Mouse (Mus musculus): ENCODE data around the gene Itm2c. TPM values are rescaled to one million over a fixed set of nuclear protein-coding genes. Genes with fewer than 3 reads are reported as not detected.

Itm2c gene
- polyA plus RNA-seq, 1 experiment: 51.2 TPM

DNA sequence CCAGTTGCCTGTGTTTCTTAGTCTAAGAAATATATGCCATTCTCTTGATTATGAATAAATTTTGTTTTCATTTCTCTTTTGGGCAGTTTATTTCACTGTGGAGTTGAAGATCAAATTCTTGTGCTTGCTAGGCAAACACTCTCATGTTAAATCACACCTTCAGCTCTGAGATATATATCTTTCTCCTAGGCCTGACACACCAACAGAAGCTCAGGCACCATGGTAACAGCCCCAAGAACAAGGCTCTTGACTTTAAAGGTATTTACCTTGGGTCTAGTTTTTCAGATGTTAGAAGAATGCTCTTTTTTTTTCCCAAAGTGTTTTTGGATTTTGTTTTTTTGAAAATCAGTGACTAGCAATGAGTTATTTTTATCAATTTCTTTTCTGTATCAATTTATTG, 21.8 kb downstream of the Itm2c start:
- no peak overlapping the region for H3K9ac ChIP-seq (ENCODE audit: low read depth, poor library complexity, severe bottlenecking)
- H3K27me3 ChIP-seq (ENCODE audit: control insufficient read depth, insufficient read depth, low read length, poor library complexity, severe bottlenecking): no peaks in the 10 kb centered on the region
- H3K4me3 ChIP-seq (ENCODE audit: low read depth, low read length): no peak overlapping the region
- H3K36me3 ChIP-seq (ENCODE audit: control insufficient read depth, insufficient read depth, low read length, poor library complexity, severe bottlenecking): no peaks in the 10 kb centered on the region
- no peaks in the 10 kb centered on the region for H3K4me1 ChIP-seq (ENCODE audit: control insufficient read depth, insufficient read depth, low read length)
- 0 out of 2 replicates have a peak, but pooled peaks cover 2% of the 10 kb centered on the region for H3K9me3 ChIP-seq (replicated peaks; ENCODE audit: control insufficient read depth, insufficient read depth, low read length, poor library complexity, severe bottlenecking)
- no peak for TF ChIP-seq CTCF (IDR thresholded peaks at IDR 0.05; ENCODE audit: low read depth, low read length)
- no peak for TF ChIP-seq EP300 (IDR thresholded peaks at IDR 0.05; ENCODE audit: insufficient read depth, low read depth, low read length)
- no peak overlapping the region for H3K27ac ChIP-seq (ENCODE audit: insufficient read depth, low read length)

DNA sequence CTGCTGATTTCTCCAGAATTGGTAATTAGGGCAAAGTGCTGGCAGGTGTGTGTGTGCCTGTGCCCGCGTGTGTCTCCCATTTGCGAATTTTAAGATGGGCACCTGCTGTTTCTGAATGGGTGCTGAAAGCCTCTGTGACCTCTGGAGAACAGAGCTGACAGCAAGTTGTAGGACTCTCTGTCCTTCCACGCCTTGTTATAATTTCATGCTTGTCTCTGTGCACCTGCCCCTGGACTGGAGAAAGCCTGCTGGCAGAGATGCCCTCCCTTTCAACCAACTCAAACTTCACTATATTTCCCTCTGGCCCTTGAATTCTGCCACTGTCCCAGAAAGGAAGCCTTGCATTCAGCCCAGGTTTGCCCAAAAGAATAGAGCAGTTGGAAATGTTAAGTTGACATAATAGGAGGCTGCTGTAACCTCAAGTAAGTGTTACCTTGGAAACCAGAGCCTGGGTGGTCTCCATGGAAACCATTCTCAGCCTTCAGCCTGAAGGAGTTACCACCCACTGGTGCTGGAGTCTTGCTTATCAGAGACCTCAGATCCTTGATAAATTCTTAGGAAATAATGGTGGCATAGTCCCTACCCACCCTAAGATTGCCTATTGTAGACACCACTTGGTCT, 22.9 kb downstream of the Itm2c start:
- no peaks in the 10 kb centered on the region for H3K4me1 ChIP-seq (ENCODE audit: control insufficient read depth, insufficient read depth, low read length)
- H3K4me3 ChIP-seq (ENCODE audit: low read depth, low read length): no peak overlapping the region
- TF ChIP-seq POLR2A (IDR thresholded peaks at IDR 0.05; ENCODE audit: insufficient read depth, low read length) (no peak), EP300 (IDR thresholded peaks at IDR 0.05; ENCODE audit: insufficient read depth, low read depth, low read length) (no peak), CTCF (IDR thresholded peaks at IDR 0.05; ENCODE audit: low read depth, low read length) (no peak)
- H3K36me3 ChIP-seq (ENCODE audit: control insufficient read depth, insufficient read depth, low read length, poor library complexity, severe bottlenecking): no peaks in the 10 kb centered on the region
- H3K27me3 ChIP-seq (ENCODE audit: control insufficient read depth, insufficient read depth, low read length, poor library complexity, severe bottlenecking): no peaks in the 10 kb centered on the region
- H3K9ac ChIP-seq (ENCODE audit: low read depth, poor library complexity, severe bottlenecking): no peak overlapping the region
- no peak overlapping the region for H3K27ac ChIP-seq (ENCODE audit: insufficient read depth, low read length)
- 0 out of 2 replicates have a peak, but pooled peaks cover 2% of the 10 kb centered on the region for H3K9me3 ChIP-seq (replicated peaks; ENCODE audit: control insufficient read depth, insufficient read depth, low read length, poor library complexity, severe bottlenecking)

GRCm38 (mm10) chr1:85919621-85920020, 25.5 kb downstream of the Itm2c start:
- H3K36me3 ChIP-seq (ENCODE audit: control insufficient read depth, insufficient read depth, low read length, poor library complexity, severe bottlenecking): no peaks in the 10 kb centered on the region
- no peaks in the 10 kb centered on the region for H3K27me3 ChIP-seq (ENCODE audit: control insufficient read depth, insufficient read depth, low read length, poor library complexity, severe bottlenecking)
- H3K9ac ChIP-seq (ENCODE audit: low read depth, poor library complexity, severe bottlenecking): no peak overlapping the region
- TF ChIP-seq POLR2A (IDR thresholded peaks at IDR 0.05; ENCODE audit: insufficient read depth, low read length) (no peak), EP300 (IDR thresholded peaks at IDR 0.05; ENCODE audit: insufficient read depth, low read depth, low read length) (no peak), CTCF (IDR thresholded peaks at IDR 0.05; ENCODE audit: low read depth, low read length) (no peak)
- no peak overlapping the region for H3K27ac ChIP-seq (ENCODE audit: insufficient read depth, low read length)
- H3K4me1 ChIP-seq (ENCODE audit: control insufficient read depth, insufficient read depth, low read length): no peaks in the 10 kb centered on the region
- H3K4me3 ChIP-seq (ENCODE audit: low read depth, low read length): no peak overlapping the region
- 0 out of 2 replicates have a peak, but pooled peaks cover 2% of the 10 kb centered on the region for H3K9me3 ChIP-seq (replicated peaks; ENCODE audit: control insufficient read depth, insufficient read depth, low read length, poor library complexity, severe bottlenecking)

GRCm38 (mm10) chr1:85921725-85922124, 27.6 kb downstream of the Itm2c start:
- TF ChIP-seq POLR2A (IDR thresholded peaks at IDR 0.05; ENCODE audit: insufficient read depth, low read length): no peak
- TF ChIP-seq CTCF (IDR thresholded peaks at IDR 0.05; ENCODE audit: low read depth, low read length): no peak
- no peak for TF ChIP-seq EP300 (IDR thresholded peaks at IDR 0.05; ENCODE audit: insufficient read depth, low read depth, low read length)
- Histone ChIP-seq H3K4me1 (ENCODE audit: control insufficient read depth, insufficient read depth, low read length) (no peaks in the 10 kb centered on the region), H3K4me3 (ENCODE audit: low read depth, low read length) (no peak overlapping the region), H3K36me3 (ENCODE audit: control insufficient read depth, insufficient read depth, low read length, poor library complexity, severe bottlenecking) (no peaks in the 10 kb centered on the region), H3K9ac (ENCODE audit: low read depth, poor library complexity, severe bottlenecking) (no peak overlapping the region), H3K27ac (ENCODE audit: insufficient read depth, low read length) (no peak overlapping the region), H3K9me3 (replicated peaks; ENCODE audit: control insufficient read depth, insufficient read depth, low read length, poor library complexity, severe bottlenecking) (0 out of 2 replicates have a peak, but pooled peaks cover 2% of the 10 kb centered on the region), H3K27me3 (ENCODE audit: control insufficient read depth, insufficient read depth, low read length, poor library complexity, severe bottlenecking) (no peaks in the 10 kb centered on the region)

GRCm38 (mm10) chr1:85922127-85922864, 28.2 kb downstream of the Itm2c start:
- H3K4me1 ChIP-seq (ENCODE audit: control insufficient read depth, insufficient read depth, low read length): no peaks in the 10 kb centered on the region
- TF ChIP-seq CTCF (IDR thresholded peaks at IDR 0.05; ENCODE audit: low read depth, low read length): no peak
- no peak for TF ChIP-seq EP300 (IDR thresholded peaks at IDR 0.05; ENCODE audit: insufficient read depth, low read depth, low read length)
- no peak for TF ChIP-seq POLR2A (IDR thresholded peaks at IDR 0.05; ENCODE audit: insufficient read depth, low read length)
- H3K9ac ChIP-seq (ENCODE audit: low read depth, poor library complexity, severe bottlenecking): no peak overlapping the region
- H3K9me3 ChIP-seq (replicated peaks; ENCODE audit: control insufficient read depth, insufficient read depth, low read length, poor library complexity, severe bottlenecking): 0 out of 2 replicates have a peak, but pooled peaks cover 2% of the 10 kb centered on the region
- no peaks in the 10 kb centered on the region for H3K27me3 ChIP-seq (ENCODE audit: control insufficient read depth, insufficient read depth, low read length, poor library complexity, severe bottlenecking)
- H3K27ac ChIP-seq (ENCODE audit: insufficient read depth, low read length): no peak overlapping the region
- H3K36me3 ChIP-seq (ENCODE audit: control insufficient read depth, insufficient read depth, low read length, poor library complexity, severe bottlenecking): no peaks in the 10 kb centered on the region
- H3K4me3 ChIP-seq (ENCODE audit: low read depth, low read length): no peak overlapping the region

DNA sequence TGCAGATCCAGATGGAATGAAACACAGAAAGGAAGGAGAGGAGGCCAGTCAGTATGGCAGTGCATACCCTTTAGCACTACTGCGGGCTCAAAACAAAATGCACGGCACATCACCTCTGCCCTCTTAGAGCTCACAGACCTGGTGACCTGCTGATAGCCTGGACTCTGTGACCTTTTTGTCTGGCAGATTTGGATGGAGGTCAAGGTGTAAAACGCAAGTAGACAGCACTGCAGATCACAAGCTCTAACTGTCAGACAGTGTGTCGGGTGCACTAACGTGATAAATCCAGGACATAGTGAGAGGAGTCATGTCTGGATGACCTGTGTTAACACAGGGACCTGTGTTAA, 28.8 kb downstream of the Itm2c start:
- Histone ChIP-seq H3K27ac (ENCODE audit: insufficient read depth, low read length) (no peak overlapping the region), H3K4me3 (ENCODE audit: low read depth, low read length) (no peak overlapping the region), H3K9ac (ENCODE audit: low read depth, poor library complexity, severe bottlenecking) (no peak overlapping the region), H3K36me3 (ENCODE audit: control insufficient read depth, insufficient read depth, low read length, poor library complexity, severe bottlenecking) (no peaks in the 10 kb centered on the region), H3K9me3 (replicated peaks; ENCODE audit: control insufficient read depth, insufficient read depth, low read length, poor library complexity, severe bottlenecking) (0 out of 2 replicates have a peak, but pooled peaks cover 2% of the 10 kb centered on the region), H3K4me1 (ENCODE audit: control insufficient read depth, insufficient read depth, low read length) (no peaks in the 10 kb centered on the region), H3K27me3 (ENCODE audit: control insufficient read depth, insufficient read depth, low read length, poor library complexity, severe bottlenecking) (no peaks in the 10 kb centered on the region)
- TF ChIP-seq EP300 (IDR thresholded peaks at IDR 0.05; ENCODE audit: insufficient read depth, low read depth, low read length) (no peak), CTCF (IDR thresholded peaks at IDR 0.05; ENCODE audit: low read depth, low read length) (no peak), POLR2A (IDR thresholded peaks at IDR 0.05; ENCODE audit: insufficient read depth, low read length) (no peak)
